Mouse (Mus musculus) small intestine, adult 2 months (tissue): Measurements from ENCODE around the gene BC034090. TPM values are rescaled to one million over a fixed set of nuclear protein-coding genes. Genes with fewer than 3 reads are reported as not detected.
"Not testable (repeated sequence)": the region's sequence is repeated elsewhere in the genome, so short reads cannot be mapped to it uniquely, and the experiment has no call there.

Experiments
- H3K27ac ChIP-seq: fragments of 200-500 bp; 2 replicates; pipeline ENCODE4 v1.5.1; 2012; ENCODE audit warnings: low read depth, low read length, control low read depth, inconsistent platforms; ENCODE audit not compliant: insufficient read depth
- H3K27me3 ChIP-seq: fragments of 200-500 bp; 2 replicates; pipeline ENCODE4 v1.6.1; 2012; ENCODE audit warnings: mild to moderate bottlenecking, moderate library complexity, low read length, inconsistent platforms; ENCODE audit not compliant: control insufficient read depth, insufficient read depth
- H3K36me3 ChIP-seq: fragments of 200-500 bp; 2 replicates; pipeline ENCODE4 v1.6.1; 2012; ENCODE audit warnings: mild to moderate bottlenecking, low read length, control low read depth, inconsistent platforms; ENCODE audit not compliant: control insufficient read depth, insufficient read depth
- H3K4me1 ChIP-seq: fragments of 200-500 bp; 2 replicates; pipeline ENCODE4 v1.6.1; 2012; ENCODE audit warnings: low read length, inconsistent platforms, mixed read lengths; ENCODE audit not compliant: control insufficient read depth, insufficient read depth, insufficient read length
- H3K4me3 ChIP-seq: fragments of 200-500 bp; 2 replicates; pipeline ENCODE4 v1.5.1; 2012; ENCODE audit warnings: low read depth, mild to moderate bottlenecking, control low read depth, inconsistent platforms, low read length, moderate library complexity
- CTCF ChIP-seq: fragments of 200-500 bp; IDR thresholded peaks from 2 replicates; pipeline ENCODE4 v1.5.1; 2012; ENCODE audit warnings: low read depth, mild to moderate bottlenecking, control low read depth, inconsistent platforms, low read length, moderate library complexity, mixed read lengths; ENCODE audit not compliant: insufficient replicate concordance, insufficient read length; ENCODE audit errors: extremely low read depth
- POLR2A ChIP-seq: fragments of 200-500 bp; IDR thresholded peaks from 2 replicates; pipeline ENCODE4 v1.6.1; 2012; ENCODE audit warnings: low read depth, mild to moderate bottlenecking, control low read depth, inconsistent platforms, low read length, moderate library complexity
- WGBS: fragments of 180-500 bp; shearing (Covaris S2); methylation state at CpG from one replicate; pipeline ENCODE4 v1.1.7; 2018; 5-methylcytosine and 5-hydroxymethylcytosine counted together
- polyA plus RNA-seq: library from polyadenylated mRNA; depleted of rRNA; stranded (reverse); fragments of >200 nt; gene quantifications from 2 replicates; pipeline ENCODE4 v1.2.3, GENCODE M21; 2012

Gene BC034090
- polyA plus RNA-seq, 1 experiment, result 2.4 TPM

GRCm38 (mm10) chr1:155191671-155192070, 52.6 kb downstream of the BC034090 start:
- Histone ChIP-seq H3K4me3 (no peak overlapping the region), H3K36me3 (peaks cover 23% of the 10 kb centered on the region)
- WGBS, result 60% methylated on average over 2 of the region's 2 CpGs

GRCm38 (mm10) chr1:155191219-155191618, 53.0 kb downstream of the BC034090 start:
- H3K4me3 ChIP-seq, result no peak overlapping the region
- no peaks in the 10 kb centered on the region for H3K27me3 ChIP-seq
- H3K36me3 ChIP-seq, result peaks cover 23% of the 10 kb centered on the region
- no peak for TF ChIP-seq POLR2A
- TF ChIP-seq CTCF, result no peak
- no peak overlapping the region for H3K27ac ChIP-seq
- no peaks in the 10 kb centered on the region for H3K4me1 ChIP-seq
- 82% methylated on average over 8 of the region's 8 CpGs for WGBS

More at GRCm38 (mm10) chr1:155191671-155192070, 52.6 kb downstream of the BC034090 start:
- Histone ChIP-seq H3K27me3 (no peaks in the 10 kb centered on the region), H3K4me1 (no peaks in the 10 kb centered on the region), H3K27ac (no peak overlapping the region)
- TF ChIP-seq POLR2A (no peak), CTCF (no peak)

- peaks cover 20% of the 10 kb centered on the region for H3K36me3 ChIP-seq
- WGBS, result 93% methylated on average over 4 of the region's 4 CpGs
- no peak overlapping the region for H3K27ac ChIP-seq
- no peaks in the 10 kb centered on the region for H3K4me1 ChIP-seq
- H3K27me3 ChIP-seq, result no peaks in the 10 kb centered on the region
- TF ChIP-seq POLR2A (no peak), CTCF (no peak)
- H3K4me3 ChIP-seq, result no peak overlapping the region
These were observed 55.6 kb downstream of the BC034090 start for GRCm38 (mm10) chr1:155188656-155189055.

GRCm38 (mm10) chr1:155184191-155184590, 60.1 kb downstream of the BC034090 start:
- H3K36me3 ChIP-seq, result peaks cover 19% of the 10 kb centered on the region
- TF ChIP-seq POLR2A, result no peak
- no peak for TF ChIP-seq CTCF

GRCm38 (mm10) chr1:155178192-155178924, 65.9 kb downstream of the BC034090 start:
- H3K27me3 ChIP-seq, result no peaks in the 10 kb centered on the region
- no peak for TF ChIP-seq POLR2A
- TF ChIP-seq CTCF, result no peak
- H3K4me1 ChIP-seq, result no peaks in the 10 kb centered on the region
- peaks cover 12% of the 10 kb centered on the region; the same call in 1 of the 2 replicates for H3K36me3 ChIP-seq
- no peak overlapping the region for H3K4me3 ChIP-seq
- H3K27ac ChIP-seq, result no peak overlapping the region
- WGBS, result 85% methylated on average over 2 of the region's 2 CpGs

More at GRCm38 (mm10) chr1:155184191-155184590, 60.1 kb downstream of the BC034090 start:
- no peaks in the 10 kb centered on the region for H3K4me1 ChIP-seq
- H3K27me3 ChIP-seq, result no peaks in the 10 kb centered on the region
- WGBS, result 87% methylated on average over 3 of the region's 3 CpGs
- no peak overlapping the region for H3K27ac ChIP-seq
- no peak overlapping the region for H3K4me3 ChIP-seq

GRCm38 (mm10) chr1:155174424-155174823, 69.8 kb downstream of the BC034090 start:
- Histone ChIP-seq H3K4me1 (no peaks in the 10 kb centered on the region), H3K27me3 (no peaks in the 10 kb centered on the region), H3K36me3 (peaks cover 2% of the 10 kb centered on the region; the same call in 1 of the 2 replicates), H3K27ac (no peak overlapping the region), H3K4me3 (no peak overlapping the region)
- WGBS, result 58% methylated on average over 1 of the region's 1 CpGs
- no peak for TF ChIP-seq CTCF
- TF ChIP-seq POLR2A, result no peak

- not testable (repeated sequence) for H3K4me1 ChIP-seq, H3K27ac ChIP-seq, H3K27me3 ChIP-seq, H3K4me3 ChIP-seq, H3K36me3 ChIP-seq
- WGBS, result 84% methylated on average over 1 of the region's 1 CpGs
These were observed 70.6 kb downstream of the BC034090 start for GRCm38 (mm10) chr1:155173644-155174016.
